Mouse (Mus musculus): ENCODE data around the gene Ank.

DNA sequence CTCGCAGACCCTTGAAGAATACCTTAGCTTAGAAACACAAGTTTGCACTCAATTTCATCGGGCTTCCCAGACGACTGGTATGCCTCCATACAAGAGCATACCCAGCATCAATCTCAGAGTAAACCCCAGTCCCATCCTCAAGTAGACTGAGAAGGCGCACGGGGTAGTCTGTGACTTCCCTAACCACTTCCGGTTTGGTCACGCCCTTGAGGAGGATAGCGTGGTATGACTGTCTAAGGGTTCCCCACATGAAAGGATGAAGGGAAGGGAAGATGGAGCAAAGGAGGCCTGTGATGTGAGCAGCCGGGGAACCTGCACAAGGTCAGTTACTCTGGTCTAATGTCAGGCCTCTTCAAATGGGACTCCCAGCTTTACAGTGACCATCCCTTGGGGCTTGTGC lies 161.3 kb downstream of the Ank start:
- TF ChIP-seq POLR2A (IDR thresholded peaks at IDR 0.05; ENCODE audit: borderline replicate concordance, control insufficient read depth, low read depth, low read length) = no peak
- no peak for TF ChIP-seq CTCF (IDR thresholded peaks at IDR 0.05; ENCODE audit: control insufficient read depth, insufficient read depth, low read length)
